Mouse (Mus musculus) CH12.LX (cell line): ENCODE measurements around the gene Ptpn14.

Experiments used
- CHD2 ChIP-seq: IDR thresholded peaks from 2 replicates; pipeline ENCODE4 v1.6.1; 2011; ENCODE audit warnings: low read length, improper control_type of control experiment
- CTCF ChIP-seq, 2 experiments: IDR thresholded peaks in 1 of 2; conservative IDR thresholded peaks in 1 of 2; 2 replicates each; pipeline ENCODE4 v1.5.1; 2011 to 2012; ENCODE audit warnings: low read depth in 2 of 2, low read length in 2 of 2, improper control_type of control experiment in 1 of 2, inconsistent platforms in 1 of 2, mild to moderate bottlenecking in 1 of 2, moderate library complexity in 1 of 2
- E2F4 ChIP-seq: IDR thresholded peaks from 2 replicates; pipeline ENCODE4 v1.6.1; 2011; ENCODE audit warnings: low read depth, low read length, improper control_type of control experiment; ENCODE audit not compliant: insufficient replicate concordance
- JUN ChIP-seq: IDR thresholded peaks from 2 replicates; pipeline ENCODE4 v1.6.1; 2011; ENCODE audit warnings: low read depth, mild to moderate bottlenecking, low read length, improper control_type of control experiment, moderate library complexity; ENCODE audit not compliant: insufficient read depth
- NRF1 ChIP-seq: IDR thresholded peaks from 2 replicates; pipeline ENCODE4 v1.6.1; 2014; ENCODE audit warnings: low read depth, mild to moderate bottlenecking, inconsistent platforms, low read length, improper control_type of control experiment, moderate library complexity
- POLR2A ChIP-seq: IDR thresholded peaks from 2 replicates; pipeline ENCODE4 v1.6.1; 2011; ENCODE audit warnings: low read depth, mild to moderate bottlenecking, improper control_type of control experiment, low read length
- POLR2AphosphoS2 ChIP-seq: IDR thresholded peaks from 2 replicates; pipeline ENCODE4 v1.6.1; 2011; ENCODE audit warnings: low read depth, low read length, improper control_type of control experiment
- RAD21 ChIP-seq: IDR thresholded peaks from 2 replicates; pipeline ENCODE4 v1.6.1; 2011; ENCODE audit warnings: low read depth, mild to moderate bottlenecking, low read length, improper control_type of control experiment, moderate library complexity
- SMC3 ChIP-seq: IDR thresholded peaks from 2 replicates; pipeline ENCODE4 v1.6.1; 2011; ENCODE audit warnings: low read depth, low read length, improper control_type of control experiment
- ZKSCAN1 ChIP-seq: IDR thresholded peaks from 2 replicates; pipeline ENCODE4 v1.6.1; 2012; ENCODE audit warnings: low read depth, inconsistent platforms, low read length, improper control_type of control experiment, borderline replicate concordance

DNA sequence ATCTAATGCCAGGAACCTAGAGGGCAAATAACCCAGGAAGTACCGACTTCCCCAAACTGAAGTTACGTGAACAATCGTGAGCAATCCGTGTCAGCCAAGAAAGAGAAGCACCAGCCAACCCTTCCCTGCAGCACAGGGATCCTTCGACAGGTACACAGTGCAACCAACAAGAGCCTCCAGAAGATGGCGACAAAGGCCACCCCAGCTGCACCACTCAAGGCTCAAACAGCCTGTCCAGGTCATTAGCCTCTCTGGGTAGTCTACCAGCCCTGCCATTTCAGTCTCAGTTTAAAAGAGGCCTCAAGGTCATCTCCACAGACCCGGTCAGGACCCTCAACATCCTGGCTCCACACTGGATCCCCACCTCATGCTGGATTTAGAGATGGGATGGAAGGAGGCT lies 159.4 kb downstream of the Ptpn14 start:
- TF ChIP-seq RAD21 (peak; percentile 78), JUN (no peak), POLR2AphosphoS2 (no peak), CHD2 (no peak), E2F4 (no peak), SMC3 (peak; percentile 77), POLR2A (no peak), NRF1 (no peak), ZKSCAN1 (no peak), CTCF (conservative IDR thresholded peaks at IDR 0.05 in 1 of 2, IDR thresholded peaks at IDR 0.05 in 1 of 2; ENCODE audit: low read depth in 2 of 2, low read length in 2 of 2) (peak; percentile 55 to 85; a peak in 3 of 4 replicates)
